Mouse (Mus musculus): Measurements from ENCODE around the gene Ms4a6b. TPM values are rescaled to one million over a fixed set of nuclear protein-coding genes. Genes with fewer than 3 reads are reported as not detected.
A peak's percentile ranks its signal among the peaks of the same experiment; 100 is the strongest.
"Not testable (repeated sequence)": the region's sequence is repeated elsewhere in the genome, so short reads cannot be mapped to it uniquely, and the experiment has no call there.

Gene Ms4a6b
- polyA plus RNA-seq, 1 experiment from 2014 or later: 3.3 TPM

- 60% methylated on average over 3 of the region's 3 CpGs for WGBS (ENCODE audit: insufficient replicate concordance)
- Histone ChIP-seq H3K27me3 (no peaks in the 10 kb centered on the region), H3K4me2 (no peak overlapping the region), H3K9ac (no peak overlapping the region), H3K4me3 (replicated peaks) (no peak overlapping the region), H3K9me3 (replicated peaks) (no peaks in the 10 kb centered on the region), H3K36me3 (replicated peaks) (no peaks in the 10 kb centered on the region), H3K27ac (replicated peaks) (no peak overlapping the region), H3K4me1 (replicated peaks) (no peaks in the 10 kb centered on the region)
- no peak for ATAC-seq (ENCODE audit: insufficient read depth)
Measured at GRCm38 (mm10) chr19:11494519-11494918, 21.8 kb upstream of the Ms4a6b start.

- Histone ChIP-seq H3K9ac (no peak overlapping the region), H3K9me3 (replicated peaks) (no peaks in the 10 kb centered on the region), H3K4me3 (replicated peaks) (no peak overlapping the region), H3K4me1 (replicated peaks) (no peaks in the 10 kb centered on the region), H3K27me3 (no peaks in the 10 kb centered on the region), H3K27ac (replicated peaks) (no peak overlapping the region), H3K36me3 (replicated peaks) (no peaks in the 10 kb centered on the region), H3K4me2 (no peak overlapping the region)
- WGBS (ENCODE audit: insufficient replicate concordance): 60% methylated on average over 6 of the region's 6 CpGs
- ATAC-seq (ENCODE audit: insufficient read depth): no peak
Measured at GRCm38 (mm10) chr19:11496361-11496760, 20.0 kb upstream of the Ms4a6b start.

DNA sequence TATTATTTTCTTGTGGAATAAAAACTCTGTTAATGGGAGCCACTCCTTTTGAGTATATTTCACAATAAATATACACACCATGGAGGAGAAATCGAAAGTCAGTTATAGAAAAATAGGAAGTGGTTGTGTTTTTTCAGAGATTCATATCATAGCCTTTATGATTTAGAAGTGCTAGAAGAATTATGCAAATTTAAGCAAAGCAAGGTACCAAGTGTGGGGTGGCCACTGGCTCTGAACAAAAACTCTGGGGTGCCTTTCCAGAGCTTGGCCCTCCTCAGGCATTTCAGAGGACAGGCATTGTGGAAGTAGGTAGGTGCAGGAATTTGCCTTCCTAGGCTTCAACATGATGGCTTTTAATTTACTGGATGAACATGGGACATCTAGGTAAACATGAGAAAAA, 19.0 kb upstream of the Ms4a6b start:
- 27% methylated on average over 1 of the region's 1 CpGs for WGBS (ENCODE audit: insufficient replicate concordance)
- H3K4me1 ChIP-seq (replicated peaks); ATAC-seq (ENCODE audit: insufficient read depth): not testable (repeated sequence)

GRCm38 (mm10) chr19:11500796-11501195, 15.5 kb upstream of the Ms4a6b start:
- no peak overlapping the region for H3K27ac ChIP-seq (replicated peaks)
- no peak overlapping the region for H3K4me2 ChIP-seq
- no peaks in the 10 kb centered on the region for H3K9me3 ChIP-seq (replicated peaks)
- no peak for ATAC-seq (ENCODE audit: insufficient read depth)
- H3K36me3 ChIP-seq (replicated peaks): no peaks in the 10 kb centered on the region
- H3K9ac ChIP-seq: no peak overlapping the region
- H3K4me3 ChIP-seq (replicated peaks): no peak overlapping the region
- no peaks in the 10 kb centered on the region for H3K4me1 ChIP-seq (replicated peaks)
- H3K27me3 ChIP-seq: no peaks in the 10 kb centered on the region
- 53% methylated on average over 1 of the region's 1 CpGs for WGBS (ENCODE audit: insufficient replicate concordance)

More for the DNA sequence above, 19.0 kb upstream of the Ms4a6b start:
- H3K27ac ChIP-seq (replicated peaks); H3K36me3 ChIP-seq (replicated peaks); H3K27me3 ChIP-seq; H3K9ac ChIP-seq; H3K9me3 ChIP-seq (replicated peaks); H3K4me3 ChIP-seq (replicated peaks); H3K4me2 ChIP-seq: not testable (repeated sequence)

GRCm38 (mm10) chr19:11501326-11501725, 15.0 kb upstream of the Ms4a6b start:
- Histone ChIP-seq H3K4me2 (no peak overlapping the region), H3K9ac (no peak overlapping the region), H3K9me3 (replicated peaks) (no peaks in the 10 kb centered on the region), H3K4me1 (replicated peaks) (no peaks in the 10 kb centered on the region), H3K4me3 (replicated peaks) (no peak overlapping the region), H3K27me3 (no peaks in the 10 kb centered on the region), H3K27ac (replicated peaks) (no peak overlapping the region), H3K36me3 (replicated peaks) (no peaks in the 10 kb centered on the region)
- ATAC-seq (ENCODE audit: insufficient read depth): no peak
- WGBS (ENCODE audit: insufficient replicate concordance): 65% methylated on average over 4 of the region's 4 CpGs

- 52% methylated on average over 1 of the region's 1 CpGs for whole genome bisulfite sequencing (ENCODE audit: insufficient replicate concordance)
- no peak for ATAC-seq (ENCODE audit: insufficient read depth)
Measured at GRCm38 (mm10) chr19:11504857-11505256, 11.5 kb upstream of the Ms4a6b start.

GRCm38 (mm10) chr19:11513458-11513857, 2.9 kb upstream of the Ms4a6b start:
- ATAC-seq (ENCODE audit: insufficient read depth): no peak
- Histone ChIP-seq H3K27ac (replicated peaks) (no peak overlapping the region), H3K27me3 (no peaks in the 10 kb centered on the region), H3K4me3 (replicated peaks) (no peak overlapping the region), H3K36me3 (replicated peaks) (no peaks in the 10 kb centered on the region), H3K4me1 (replicated peaks) (no peaks in the 10 kb centered on the region), H3K9ac (no peak overlapping the region), H3K9me3 (replicated peaks) (no peaks in the 10 kb centered on the region), H3K4me2 (no peak overlapping the region)
- 30% methylated on average over 1 of the region's 1 CpGs for WGBS (ENCODE audit: insufficient replicate concordance)

More at GRCm38 (mm10) chr19:11504857-11505256, 11.5 kb upstream of the Ms4a6b start:
- Histone ChIP-seq H3K4me3 (replicated peaks) (no peak overlapping the region), H3K9me3 (replicated peaks) (no peaks in the 10 kb centered on the region), H3K27ac (replicated peaks) (no peak overlapping the region), H3K27me3 (no peaks in the 10 kb centered on the region), H3K36me3 (replicated peaks) (no peaks in the 10 kb centered on the region), H3K9ac (no peak overlapping the region), H3K4me1 (replicated peaks) (no peaks in the 10 kb centered on the region), H3K4me2 (no peak overlapping the region)

DNA sequence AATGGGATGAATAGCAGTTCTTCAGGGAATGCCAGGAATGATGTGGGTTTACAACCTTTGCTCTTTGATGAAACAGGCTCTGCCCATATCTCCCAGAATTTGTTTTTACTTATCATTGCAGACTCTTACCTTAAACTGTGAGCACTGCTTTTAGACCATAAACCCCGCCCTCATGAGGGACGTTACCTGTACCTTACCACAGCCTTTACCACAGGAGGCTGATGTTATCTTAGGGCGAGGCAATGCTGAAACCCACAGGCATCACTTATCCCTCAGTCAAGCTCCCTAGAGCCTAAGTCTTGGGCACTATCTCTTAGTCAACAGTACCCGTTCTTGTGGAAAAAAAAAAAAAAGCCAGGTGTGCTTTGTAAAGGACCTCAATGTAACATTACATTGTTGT, 533 bp downstream of the Ms4a6b start:
- 32% methylated on average over 4 of the region's 4 CpGs for WGBS (ENCODE audit: insufficient replicate concordance)
- H3K36me3 ChIP-seq (replicated peaks): no peaks in the 10 kb centered on the region
- H3K4me3 ChIP-seq (replicated peaks): no peak overlapping the region
- H3K27ac ChIP-seq (replicated peaks): no peak overlapping the region
- H3K27me3 ChIP-seq: no peaks in the 10 kb centered on the region
- H3K9ac ChIP-seq: no peak overlapping the region
- no peaks in the 10 kb centered on the region for H3K9me3 ChIP-seq (replicated peaks)
- no peaks in the 10 kb centered on the region for H3K4me1 ChIP-seq (replicated peaks)
- H3K4me2 ChIP-seq: no peak overlapping the region
- no peak for ATAC-seq (ENCODE audit: insufficient read depth)

GRCm38 (mm10) chr19:11517373-11517772, 1.1 kb downstream of the Ms4a6b start:
- H3K9ac ChIP-seq; H3K27ac ChIP-seq (replicated peaks); ATAC-seq (ENCODE audit: insufficient read depth); H3K27me3 ChIP-seq; H3K4me2 ChIP-seq; H3K9me3 ChIP-seq (replicated peaks); H3K36me3 ChIP-seq (replicated peaks); H3K4me1 ChIP-seq (replicated peaks); H3K4me3 ChIP-seq (replicated peaks): not testable (repeated sequence)
- WGBS (ENCODE audit: insufficient replicate concordance): 17% methylated on average over 1 of the region's 1 CpGs

DNA sequence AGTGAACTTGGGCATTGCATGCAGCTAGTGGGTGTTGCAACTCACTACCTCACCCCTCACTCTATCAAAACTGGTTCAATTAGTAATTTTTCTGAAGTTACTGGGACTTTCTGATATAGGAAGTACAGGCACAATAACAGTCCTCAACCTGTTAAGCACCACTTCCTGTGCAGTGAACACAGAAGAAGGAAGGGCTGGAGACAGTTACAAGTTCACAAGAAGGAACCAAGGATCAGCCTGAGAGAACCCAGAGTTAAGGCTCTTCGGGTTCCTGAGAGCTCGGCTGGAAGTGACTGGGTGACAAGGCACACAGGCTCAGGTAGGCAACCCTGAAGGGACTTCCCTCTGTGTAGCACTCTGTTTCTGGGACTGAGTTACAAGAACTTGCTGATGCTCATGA, 2.0 kb downstream of the Ms4a6b start:
- WGBS (ENCODE audit: insufficient replicate concordance): 17% methylated on average over 2 of the region's 2 CpGs
- ATAC-seq (ENCODE audit: insufficient read depth); H3K4me1 ChIP-seq (replicated peaks); H3K27ac ChIP-seq (replicated peaks); H3K4me2 ChIP-seq; H3K27me3 ChIP-seq; H3K9ac ChIP-seq; H3K36me3 ChIP-seq (replicated peaks); H3K9me3 ChIP-seq (replicated peaks): not testable (repeated sequence)
- 0 out of 2 replicates have a peak overlapping the region, but pooled peaks have one; percentile 7 for H3K4me3 ChIP-seq (replicated peaks)

DNA sequence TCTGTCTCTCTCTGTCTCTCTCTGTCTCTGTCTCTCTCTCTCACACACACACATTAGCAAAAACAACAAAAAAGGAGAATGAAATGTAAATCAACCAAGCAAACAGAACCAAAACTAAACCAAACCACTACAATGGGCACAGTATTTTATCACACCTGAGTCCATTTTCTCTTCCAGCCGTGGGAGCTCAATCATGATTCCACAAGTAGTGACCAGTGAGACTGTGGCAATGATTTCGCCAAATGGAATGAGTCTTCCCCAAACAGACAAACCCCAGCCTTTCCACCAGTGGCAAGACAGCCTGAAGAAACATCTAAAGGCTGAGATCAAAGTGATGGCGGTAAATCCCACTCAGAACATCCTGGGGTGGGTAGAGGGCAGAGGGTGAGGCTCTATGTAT, 3.8 kb downstream of the Ms4a6b start:
- H3K4me3 ChIP-seq (replicated peaks): no peak overlapping the region
- no peaks in the 10 kb centered on the region for H3K9me3 ChIP-seq (replicated peaks)
- no peak overlapping the region for H3K27ac ChIP-seq (replicated peaks)
- no peaks in the 10 kb centered on the region for H3K27me3 ChIP-seq
- no peak for ATAC-seq (ENCODE audit: insufficient read depth)
- H3K9ac ChIP-seq: no peak overlapping the region
- no peaks in the 10 kb centered on the region for H3K36me3 ChIP-seq (replicated peaks)
- WGBS (ENCODE audit: insufficient replicate concordance): 66% methylated on average over 3 of the region's 3 CpGs
- no peaks in the 10 kb centered on the region for H3K4me1 ChIP-seq (replicated peaks)
- no peak overlapping the region for H3K4me2 ChIP-seq

- Histone ChIP-seq H3K27me3 (no peaks in the 10 kb centered on the region), H3K27ac (replicated peaks) (no peak overlapping the region), H3K4me2 (no peak overlapping the region), H3K36me3 (replicated peaks) (no peaks in the 10 kb centered on the region), H3K4me3 (replicated peaks) (no peak overlapping the region), H3K9me3 (replicated peaks) (no peaks in the 10 kb centered on the region), H3K4me1 (replicated peaks) (no peaks in the 10 kb centered on the region), H3K9ac (no peak overlapping the region)
- 60% methylated on average over 1 of the region's 1 CpGs for WGBS (ENCODE audit: insufficient replicate concordance)
- ATAC-seq (ENCODE audit: insufficient read depth): no peak
Measured at GRCm38 (mm10) chr19:11533421-11533820, 17.1 kb downstream of the Ms4a6b start.
